Mouse (Mus musculus) forebrain, postnatal 0 days (tissue): ENCODE measurements at regions not wholly inside any gene's neighbourhood (a gene's known extent, or its start where the extent isn't known, plus 50 kb on each side); places are given as distances from the start of the nearest gene placed in this dataset.

Source experiments
- ATAC-seq: fragments of 200-750 bp; cut with Nextera tagmentation; 2 replicates; pipeline ENCODE4 v1.8.0; 2017; ENCODE audit warnings: mild to moderate bottlenecking, moderate library complexity
- DNase-seq: peaks from one replicate; pipeline ENCODE4 v3.0.0-alpha.2; 2015
- H3K27ac ChIP-seq: fragments of 300-500 bp; sonication (generic); 2 replicates; pipeline ENCODE4 v1.5.1; 2014; ENCODE audit warnings: low read depth, mild to moderate bottlenecking, antibody characterized with exemption, low read length, moderate library complexity, mixed read lengths
- H3K27me3 ChIP-seq: fragments of 300-500 bp; sonication (generic); 2 replicates; pipeline ENCODE4 v1.6.1; 2014; ENCODE audit warnings: mild to moderate bottlenecking, low read length, mixed read lengths; ENCODE audit not compliant: insufficient read depth
- H3K36me3 ChIP-seq: fragments of 300-500 bp; sonication (generic); 2 replicates; pipeline ENCODE4 v1.6.1; 2014; ENCODE audit warnings: mild to moderate bottlenecking, moderate library complexity; ENCODE audit not compliant: insufficient read depth
- H3K4me1 ChIP-seq: fragments of 300-500 bp; sonication (generic); 2 replicates; pipeline ENCODE4 v1.6.1; 2014; ENCODE audit warnings: antibody characterized with exemption; ENCODE audit not compliant: insufficient read depth
- H3K4me2 ChIP-seq: fragments of 300-500 bp; sonication (generic); 2 replicates; pipeline ENCODE4 v1.6.1; 2014; ENCODE audit warnings: low read depth, mild to moderate bottlenecking, moderate library complexity
- H3K4me3 ChIP-seq: fragments of 300-500 bp; sonication (generic); 2 replicates; pipeline ENCODE4 v1.5.1; 2014; ENCODE audit warnings: low read depth, low read length, mixed read lengths
- H3K9ac ChIP-seq: fragments of 300-500 bp; sonication (generic); 2 replicates; pipeline ENCODE4 v1.6.1; 2014; ENCODE audit warnings: mild to moderate bottlenecking
- H3K9me3 ChIP-seq: fragments of 300-500 bp; sonication (generic); 2 replicates; pipeline ENCODE4 v1.6.1; 2016; ENCODE audit warnings: low read length
- CTCF ChIP-seq: sonication (generic); IDR thresholded peaks from 2 replicates; pipeline ENCODE4 v1.5.1; 2016; ENCODE audit warnings: antibody characterized with exemption, control low read depth, low read depth
- WGBS: fragments of 180-500 bp; shearing (Covaris S2); extraction: QIAGEN DNeasy Blood & Tissue Kit; methylation state at CpG from one replicate; pipeline ENCODE4 v1.1.7; 2014; 5-methylcytosine and 5-hydroxymethylcytosine counted together

GRCm38 (mm10) chrX:12445093-12445492, 142.5 kb upstream of the Atp6ap2 start:
- H3K4me3 ChIP-seq = no peak overlapping the region
- no peaks in the 10 kb centered on the region for H3K27me3 ChIP-seq
- ATAC-seq (no peak), DNase-seq (no peak)
- no peaks in the 10 kb centered on the region for H3K4me1 ChIP-seq
- no peaks in the 10 kb centered on the region for H3K36me3 ChIP-seq
- no peaks in the 10 kb centered on the region for H3K9me3 ChIP-seq
- no peak overlapping the region for H3K27ac ChIP-seq
- no peak overlapping the region for H3K4me2 ChIP-seq
- no peak for TF ChIP-seq CTCF
- H3K9ac ChIP-seq = no peak overlapping the region
- 100% methylated on average over 2 of the region's 2 CpGs for WGBS

DNA sequence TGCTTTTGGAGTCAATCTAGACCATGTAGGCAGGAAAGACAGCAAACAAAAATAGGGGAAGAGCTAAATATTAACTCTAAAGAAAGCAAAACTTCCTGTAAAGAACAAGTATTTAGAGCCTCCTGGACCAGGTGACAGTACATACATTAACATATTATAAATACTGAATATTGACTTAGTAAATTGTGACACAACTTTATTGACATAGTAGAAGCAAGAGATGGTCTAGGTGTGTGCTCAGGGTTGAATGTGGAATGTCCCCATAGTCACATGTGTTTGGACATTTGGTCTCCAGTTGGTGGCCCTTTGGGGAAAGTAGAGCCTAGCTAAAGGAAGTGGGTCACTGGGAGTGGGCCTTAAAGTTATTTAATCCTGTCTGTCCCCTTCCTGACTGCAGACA, 139.6 kb upstream of the Atp6ap2 start:
- Histone ChIP-seq H3K4me3 (no peak overlapping the region), H3K36me3 (no peaks in the 10 kb centered on the region), H3K27me3 (no peaks in the 10 kb centered on the region), H3K4me2 (no peak overlapping the region), H3K4me1 (no peaks in the 10 kb centered on the region), H3K27ac (no peak overlapping the region), H3K9ac (no peak overlapping the region), H3K9me3 (no peaks in the 10 kb centered on the region)
- no peak for DNase-seq
- TF ChIP-seq CTCF = no peak
- no peak for ATAC-seq

DNA sequence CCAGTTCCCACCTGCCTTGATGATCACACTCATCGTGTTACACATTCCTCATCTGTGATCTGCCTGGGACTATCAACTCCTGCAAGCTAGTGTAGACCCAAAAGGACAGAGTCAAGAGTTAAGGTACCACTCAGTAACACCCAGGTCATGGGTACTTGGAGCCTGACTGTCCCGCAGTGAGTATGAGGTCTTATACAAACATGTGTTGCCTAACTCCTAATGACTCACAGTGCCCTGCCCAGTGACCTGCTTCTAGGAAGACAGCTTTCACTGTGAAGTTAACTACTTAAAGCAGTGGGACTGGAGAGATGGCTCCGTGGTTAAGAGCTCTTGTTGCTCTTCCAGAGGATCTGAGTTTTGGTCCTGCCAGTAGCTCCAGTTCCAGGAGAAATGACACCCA, 137.9 kb upstream of the Atp6ap2 start:
- 87% methylated on average over 3 of the region's 3 CpGs for WGBS
- no peaks in the 10 kb centered on the region for H3K36me3 ChIP-seq
- no peak overlapping the region for H3K4me3 ChIP-seq

DNA sequence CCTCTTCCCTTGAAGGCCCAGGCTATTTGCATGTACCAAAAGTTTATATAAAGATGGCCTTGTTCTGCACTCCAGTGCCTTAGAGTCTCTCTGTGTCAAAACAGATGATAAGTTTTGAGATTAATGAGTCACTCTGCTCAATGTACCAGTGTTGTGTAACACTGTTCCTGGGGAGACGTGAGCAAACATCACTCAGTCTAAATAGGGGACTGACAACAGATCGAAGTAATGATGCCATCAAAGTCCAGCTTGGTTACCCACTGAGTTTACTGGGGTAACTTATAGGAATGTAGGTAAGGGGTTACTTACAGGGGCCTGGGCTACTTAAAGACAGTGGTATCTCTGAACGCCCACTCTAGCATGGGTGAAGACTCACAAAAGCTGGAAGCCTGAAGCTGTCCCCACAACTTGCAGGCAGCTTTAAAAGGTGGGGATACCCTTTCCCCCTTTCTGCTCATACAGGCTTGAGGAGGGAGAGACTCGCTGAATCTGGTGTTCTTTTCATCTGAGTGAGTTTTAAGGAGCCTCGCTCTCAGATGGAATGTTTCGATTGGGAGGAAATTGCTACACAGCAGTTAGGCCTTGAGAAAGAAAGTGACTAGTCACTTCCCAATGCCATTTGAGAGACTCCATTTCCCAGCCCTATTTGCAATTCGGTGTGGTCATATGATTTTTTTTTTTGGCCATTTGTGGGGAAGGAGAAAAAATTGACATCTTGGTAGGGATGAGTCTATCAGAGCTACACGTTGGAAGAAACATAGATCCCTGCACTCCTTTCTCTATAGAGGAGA, 134.4 kb upstream of the Atp6ap2 start:
- Histone ChIP-seq H3K36me3 (no peaks in the 10 kb centered on the region), H3K9ac (no peak overlapping the region), H3K4me3 (no peak overlapping the region), H3K27ac (no peak overlapping the region), H3K27me3 (no peaks in the 10 kb centered on the region), H3K4me2 (no peak overlapping the region), H3K4me1 (no peaks in the 10 kb centered on the region), H3K9me3 (no peaks in the 10 kb centered on the region)
- 92% methylated on average over 8 of the region's 8 CpGs for WGBS
- no peak for DNase-seq
- TF ChIP-seq CTCF = no peak
- ATAC-seq = no peak

More for the DNA sequence above, 137.9 kb upstream of the Atp6ap2 start:
- TF ChIP-seq CTCF = no peak
- H3K27me3 ChIP-seq = no peaks in the 10 kb centered on the region
- no peak overlapping the region for H3K9ac ChIP-seq
- H3K27ac ChIP-seq = no peak overlapping the region
- H3K4me2 ChIP-seq = no peak overlapping the region
- no peak for ATAC-seq
- H3K9me3 ChIP-seq = no peaks in the 10 kb centered on the region
- DNase-seq = no peak
- no peaks in the 10 kb centered on the region for H3K4me1 ChIP-seq

- Histone ChIP-seq H3K27me3 (no peaks in the 10 kb centered on the region), H3K4me1 (no peaks in the 10 kb centered on the region), H3K4me2 (no peak overlapping the region), H3K4me3 (no peak overlapping the region), H3K9ac (no peak overlapping the region), H3K9me3 (no peaks in the 10 kb centered on the region), H3K27ac (no peak overlapping the region), H3K36me3 (no peaks in the 10 kb centered on the region)
- WGBS = 94% methylated on average over 2 of the region's 2 CpGs
- DNase-seq (no peak), ATAC-seq (no peak)
- TF ChIP-seq CTCF = no peak
Measured at GRCm38 (mm10) chrX:12461657-12462056, 125.9 kb upstream of the Atp6ap2 start.

DNA sequence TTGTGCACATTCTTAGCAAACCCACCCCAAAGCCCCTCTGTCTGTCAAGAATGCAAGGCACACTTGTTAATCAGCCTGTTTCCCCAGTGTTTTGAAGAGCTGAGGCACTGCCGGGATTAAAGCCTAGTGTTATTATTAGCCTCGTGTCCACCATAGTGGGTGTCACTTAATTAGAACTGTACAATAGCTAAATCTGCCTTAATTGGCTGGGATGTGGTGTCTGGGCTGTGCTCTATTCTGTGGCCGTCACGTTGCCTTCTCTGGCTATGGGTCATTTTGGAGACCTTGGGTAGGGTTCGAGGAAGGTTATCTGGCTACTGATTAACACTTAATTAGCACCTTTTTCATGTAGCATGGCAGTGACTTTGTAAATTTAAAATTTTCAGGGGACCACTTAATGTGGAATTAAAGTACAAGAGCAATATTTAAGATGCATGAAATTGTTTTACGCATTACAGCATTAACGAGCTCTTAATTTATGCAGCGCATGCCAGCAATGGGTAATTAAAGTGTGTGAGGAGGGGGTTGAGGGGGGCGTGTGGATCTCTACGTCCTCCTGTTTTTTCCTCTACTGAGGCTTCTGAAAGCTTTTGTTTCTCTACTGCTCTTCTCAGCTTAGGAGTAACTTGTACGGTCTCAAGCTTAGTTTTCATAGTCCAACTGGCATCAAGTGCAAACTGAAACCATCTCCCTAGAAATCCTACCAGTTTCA, 124.5 kb upstream of the Atp6ap2 start:
- H3K4me2 ChIP-seq = no peak overlapping the region
- no peak for TF ChIP-seq CTCF
- WGBS = 35% methylated on average over 11 of the region's 11 CpGs

DNA sequence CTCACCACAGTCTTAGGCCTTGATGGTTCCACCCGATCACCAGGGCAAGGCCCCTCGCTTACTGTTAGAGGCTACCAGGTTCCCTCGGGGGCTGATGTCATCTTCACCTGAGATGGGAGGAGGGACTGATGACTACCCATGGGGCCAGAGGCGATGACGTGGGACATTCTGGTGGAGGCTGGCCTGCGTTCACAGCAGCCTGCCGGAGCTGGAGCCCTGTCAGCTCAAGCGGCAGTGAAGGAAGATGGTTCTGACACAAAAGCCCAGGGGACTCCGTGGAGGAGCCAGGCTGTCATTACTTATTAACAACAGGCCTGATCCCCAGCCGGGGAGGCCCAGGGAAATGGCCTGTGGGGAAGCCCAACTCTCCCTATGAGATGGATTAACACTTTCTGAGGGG, 121.3 kb upstream of the Atp6ap2 start:
- Histone ChIP-seq H3K36me3 (no peaks in the 10 kb centered on the region), H3K9me3 (no peaks in the 10 kb centered on the region), H3K27ac (no peak overlapping the region), H3K27me3 (no peaks in the 10 kb centered on the region), H3K4me3 (no peak overlapping the region), H3K4me2 (no peak overlapping the region), H3K4me1 (no peaks in the 10 kb centered on the region), H3K9ac (no peak overlapping the region)
- ATAC-seq (no peak), DNase-seq (no peak)
- WGBS = 54% methylated on average over 10 of the region's 10 CpGs
- no peak for TF ChIP-seq CTCF

More for the DNA sequence above, 124.5 kb upstream of the Atp6ap2 start:
- no peaks in the 10 kb centered on the region for H3K36me3 ChIP-seq
- no peak overlapping the region for H3K9ac ChIP-seq
- no peak for DNase-seq
- no peaks in the 10 kb centered on the region for H3K27me3 ChIP-seq
- no peak for ATAC-seq
- H3K9me3 ChIP-seq = no peaks in the 10 kb centered on the region
- no peak overlapping the region for H3K4me3 ChIP-seq
- H3K4me1 ChIP-seq = no peaks in the 10 kb centered on the region
- no peak overlapping the region for H3K27ac ChIP-seq
